Mouse (Mus musculus): ENCODE measurements around the gene Gm20605.

- TF ChIP-seq CTCF (IDR thresholded peaks at IDR 0.05; ENCODE audit: low read depth, low read length) (no peak), POLR2A (IDR thresholded peaks at IDR 0.05; ENCODE audit: insufficient read depth, low read length) (no peak), EP300 (IDR thresholded peaks at IDR 0.05; ENCODE audit: insufficient read depth, low read depth, low read length) (no peak)
These were observed 15.5 kb downstream of the Gm20605 start for GRCm38 (mm10) chr5:137644484-137644883.

All from ES-Bruce4 (cell line).